Mouse (Mus musculus) adrenal gland, postnatal 36 days (tissue): ENCODE data around the gene Tpbgl. TPM values are rescaled to one million over a fixed set of nuclear protein-coding genes. Genes with fewer than 3 reads are reported as not detected.

Source experiments
- DNase-seq, 2 experiments: peaks; one replicate each; pipeline ENCODE4 v3.0.0; 2021; ENCODE audit warnings: mixed read lengths in 1 of 2
- total RNA-seq, 2 experiments: library from RNA; stranded (reverse); gene quantifications; 2 replicates each; pipeline ENCODE4 v1.2.3; 2021

Gene Tpbgl
- total RNA-seq, 2 experiments from 2014 or later = 14.9 to 18.5 TPM

- no peak for DNase-seq
Measured at GRCm38 (mm10) chr7:99580247-99580646, 46.7 kb downstream of the Tpbgl start.

- DNase-seq = no peak
Measured at GRCm38 (mm10) chr7:99579491-99580190, 47.3 kb downstream of the Tpbgl start.

- no peak for DNase-seq
Measured at GRCm38 (mm10) chr7:99578246-99578645, 48.7 kb downstream of the Tpbgl start.

Other genes with a start within 250 kb of the Tpbgl start
- 1 to 10 TPM; 7.5 to 7.6 TPM for gene Gdpd5, start 245.7 kb downstream of the Tpbgl start, total RNA-seq
- under 1 TPM; 0.50 to 0.63 TPM for gene Klhl35, start 161.1 kb downstream of the Tpbgl start, total RNA-seq
- gene Rps3, start 143.4 kb downstream of the Tpbgl start, total RNA-seq = 100 to 1,000 TPM; 549 to 598 TPM
- 10 to 100 TPM; 41.1 to 51.0 TPM for gene Arrb1, start 91.6 kb downstream of the Tpbgl start, total RNA-seq
- 10 to 100 TPM; 18.3 to 27.4 TPM for gene Slco2b1, start 84.2 kb upstream of the Tpbgl start, total RNA-seq
- not detected for gene Olfr520, start 103.2 kb upstream of the Tpbgl start, total RNA-seq
- gene Olfr521, start 136.4 kb upstream of the Tpbgl start, total RNA-seq = not detected
- 1 to 10 TPM; 2.3 to 2.4 TPM for gene Neu3, start 201.3 kb upstream of the Tpbgl start, total RNA-seq
- gene Xrra1, start 232.0 kb upstream of the Tpbgl start, total RNA-seq = 1 to 10 TPM in 1 of 2 experiments, under 1 TPM in 1; 0.33 to 5.5 TPM
- 100 to 1,000 TPM; 181 to 214 TPM for gene Spcs2, start 236.4 kb upstream of the Tpbgl start, total RNA-seq